Mouse (Mus musculus) cerebral cortex, adult 2 months (tissue): ENCODE results near the gene Gadd45gip1.

ENCODE experiments used
- WGBS: fragments of 180-500 bp; shearing (Covaris S2); methylation state at CpG from one replicate; pipeline ENCODE4 v1.1.7; 2018; 5-methylcytosine and 5-hydroxymethylcytosine counted together

The Gadd45gip1 gene

DNA sequence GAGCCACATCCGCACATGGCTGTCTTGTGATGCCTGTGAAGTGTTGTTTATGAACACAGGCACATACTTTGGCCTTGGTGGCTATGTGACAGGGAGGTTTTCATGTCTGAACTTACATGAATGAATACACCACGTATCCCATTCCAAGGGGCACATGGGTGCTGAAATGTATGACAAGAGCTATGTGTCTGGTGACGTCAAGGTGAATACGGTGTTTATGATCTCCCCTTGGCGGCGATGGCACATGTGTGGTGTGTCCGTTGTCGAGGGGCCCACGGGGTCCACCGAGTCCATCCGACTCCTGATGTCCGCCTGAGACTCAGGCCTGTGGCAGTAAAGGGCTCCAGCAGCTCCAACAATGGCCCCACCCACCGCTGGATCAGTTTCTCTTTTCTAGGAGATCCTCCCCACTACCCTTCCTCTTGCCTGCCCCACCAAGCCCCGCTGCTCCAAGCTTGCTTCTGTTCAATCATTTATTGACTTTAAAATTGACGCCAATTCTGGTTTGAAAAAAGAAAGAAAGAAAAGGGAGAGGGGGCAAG is 34.0 kb upstream of the Gadd45gip1 start:
- WGBS: 70% methylated on average over 15 of the region's 15 CpGs

DNA sequence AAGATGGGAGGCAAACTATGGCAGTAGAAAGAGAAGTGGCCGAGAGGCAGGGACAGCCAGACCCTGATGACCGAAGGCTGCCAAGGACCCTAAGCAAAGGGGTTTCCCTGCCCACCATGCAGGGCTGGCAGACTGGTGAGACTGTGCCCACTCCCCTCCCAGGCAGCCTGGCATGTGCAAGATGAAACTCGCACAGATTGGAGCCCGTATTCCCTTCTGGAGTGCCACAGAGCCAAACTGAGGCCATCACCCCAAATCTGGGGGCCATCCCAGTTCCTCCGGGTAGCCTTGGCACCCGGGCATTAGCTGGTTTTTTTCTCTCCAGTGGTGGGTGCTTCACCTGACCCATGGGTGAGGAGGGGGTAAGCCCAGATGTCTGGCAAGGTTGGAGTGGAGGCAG is 33.4 kb upstream of the Gadd45gip1 start:
- 40% methylated on average over 6 of the region's 6 CpGs for WGBS

- 41% methylated on average over 10 of the region's 10 CpGs for WGBS
Observed at GRCm38 (mm10) chr8:84798446-84799135, 32.7 kb upstream of the Gadd45gip1 start.

DNA sequence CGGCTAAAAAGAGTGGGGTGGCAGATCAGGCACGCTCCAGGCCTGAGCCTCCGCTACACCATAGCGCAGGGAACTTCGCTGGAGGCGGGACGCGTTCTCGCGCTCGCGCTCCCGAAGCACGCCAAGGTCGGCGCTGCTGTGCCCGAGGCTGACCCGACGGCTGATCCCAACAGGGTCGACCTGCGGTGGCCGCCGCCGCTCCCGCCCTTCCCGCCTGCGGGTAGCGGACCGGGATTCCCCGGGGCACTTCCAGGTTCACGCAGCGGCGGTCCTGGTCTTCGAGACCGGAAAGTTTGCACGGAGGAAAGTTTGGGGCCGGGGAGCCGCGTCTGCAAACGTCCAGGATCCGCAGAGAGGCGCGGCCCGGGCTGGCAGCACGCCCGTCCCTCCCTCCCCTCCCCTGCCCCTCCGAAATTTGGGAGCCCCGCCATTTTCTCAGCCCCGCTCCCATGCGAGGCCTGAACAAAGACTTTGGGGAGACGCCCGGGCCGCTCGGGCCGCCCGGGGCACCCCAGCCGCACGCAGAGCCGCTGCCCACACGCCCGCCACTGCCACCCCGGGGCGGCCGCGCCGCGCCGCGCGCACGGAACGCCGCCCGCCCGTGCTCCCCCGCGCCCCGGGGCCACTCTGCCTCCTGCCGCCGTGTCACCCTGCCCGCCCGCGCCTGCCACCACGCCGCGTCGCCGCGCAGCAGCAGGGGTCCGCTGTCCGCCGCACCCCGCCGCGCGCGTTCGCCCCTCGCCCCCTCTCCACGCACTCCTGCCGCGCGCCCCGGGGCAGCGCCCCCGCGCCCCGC is 32.0 kb upstream of the Gadd45gip1 start:
- WGBS: 1% methylated on average over 98 of the region's 108 CpGs

DNA sequence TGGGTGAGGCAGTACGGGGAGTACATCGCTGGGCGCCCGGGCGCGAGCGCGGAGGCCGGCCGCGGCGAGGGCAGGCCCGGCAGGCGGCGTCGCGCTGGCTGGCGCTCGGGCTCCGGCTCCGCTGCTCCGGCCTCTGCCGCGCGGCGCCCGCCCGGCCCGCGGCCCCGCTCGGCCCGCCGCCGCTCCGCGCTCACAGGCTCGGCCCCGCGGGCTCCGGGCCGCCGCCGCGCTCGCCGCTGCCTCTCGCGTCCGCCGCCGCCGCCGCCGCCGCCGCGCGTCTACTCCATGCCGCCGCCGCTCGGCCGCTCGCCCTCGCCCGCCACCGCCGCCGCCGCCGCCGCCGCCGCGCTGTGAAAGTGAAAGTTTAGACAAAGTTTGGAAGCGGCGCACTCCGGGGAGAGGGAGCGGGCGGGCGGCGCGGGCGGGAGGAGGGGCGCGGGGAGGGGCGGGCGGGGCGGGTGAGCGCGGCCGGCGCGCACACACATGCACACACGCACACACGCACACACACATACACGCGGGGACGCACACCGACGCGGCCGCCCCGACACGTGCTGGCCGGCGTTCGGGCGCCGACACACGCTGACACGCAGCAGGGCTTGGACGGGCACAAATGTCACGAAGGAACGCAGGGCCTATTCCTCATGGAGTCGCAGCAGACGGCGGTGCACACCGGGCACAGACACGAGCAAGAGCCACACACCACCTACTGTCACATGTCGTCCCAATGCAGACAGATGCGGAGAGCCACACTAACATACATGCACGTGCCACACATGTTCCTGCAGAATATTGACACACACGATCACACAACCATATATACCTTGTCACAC is 31.1 kb upstream of the Gadd45gip1 start, which contains the start of gene Nfix:
TSS of gene Nfix (minus strand) at position 346 of the 833 bp plus-strand sequence.
- WGBS: 10% methylated on average over 109 of the region's 125 CpGs

DNA sequence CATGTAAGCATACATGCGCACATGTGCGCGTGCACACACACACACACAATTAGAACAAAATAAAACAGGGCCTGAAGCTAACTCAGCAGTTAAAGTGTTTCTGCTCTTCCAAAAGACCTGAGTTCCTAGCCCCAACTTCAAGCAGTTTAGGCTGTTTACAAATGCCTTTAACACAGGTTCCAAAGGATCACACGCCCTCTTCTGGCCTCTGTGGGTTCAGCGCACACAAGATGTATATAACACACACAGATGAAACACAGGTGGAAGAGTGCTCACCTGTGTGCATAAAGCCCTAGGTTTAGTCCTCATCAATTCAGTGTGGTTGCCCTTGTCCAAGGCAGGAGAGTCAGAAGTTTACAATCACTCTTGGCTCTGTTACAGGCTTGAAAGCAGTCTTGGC is 25.3 kb upstream of the Gadd45gip1 start:
- 98% methylated on average over 5 of the region's 5 CpGs for WGBS

- 65% methylated on average over 12 of the region's 12 CpGs for WGBS
Observed at GRCm38 (mm10) chr8:84809109-84809940, 22.0 kb upstream of the Gadd45gip1 start.

DNA sequence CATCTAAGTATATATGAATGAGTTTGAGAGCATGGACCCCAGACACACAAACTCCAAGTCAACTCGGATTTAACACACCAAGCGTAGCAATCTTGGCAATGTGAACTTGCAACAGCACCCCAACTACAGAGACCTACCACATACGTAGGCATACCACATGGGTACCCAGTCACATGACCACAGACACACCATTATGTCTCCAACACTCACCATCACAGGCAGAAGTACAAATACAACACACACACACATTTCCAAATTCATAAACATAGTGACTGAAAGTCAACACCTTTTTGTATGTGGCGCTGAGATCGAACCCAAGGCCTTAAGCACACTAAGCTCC is 21.4 kb upstream of the Gadd45gip1 start:
- 69% methylated on average over 5 of the region's 5 CpGs for WGBS

- under 1% methylated on average over 32 of the region's 32 CpGs for WGBS
Observed at GRCm38 (mm10) chr8:84810896-84811295, 20.4 kb upstream of the Gadd45gip1 start.

DNA sequence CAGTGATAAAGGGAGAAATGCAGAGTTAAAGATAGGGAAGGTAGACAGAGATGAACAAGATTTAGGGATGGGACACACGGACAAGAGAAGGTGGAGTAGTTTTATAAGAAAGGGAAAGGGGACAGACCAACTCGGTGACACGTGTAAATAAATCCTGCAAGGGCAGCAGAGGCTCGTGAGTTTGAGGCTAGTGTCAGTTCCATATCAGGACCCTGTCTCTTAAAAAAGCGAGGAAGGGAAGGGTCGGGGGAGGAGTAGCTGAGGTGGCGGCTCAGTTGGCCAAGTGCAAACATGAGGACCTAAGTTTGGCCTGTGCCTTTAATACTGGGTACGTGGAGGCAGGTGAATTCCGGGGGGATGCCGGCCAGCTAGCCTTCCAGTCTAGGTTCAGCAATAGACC is 20.0 kb upstream of the Gadd45gip1 start:
- 28% methylated on average over 10 of the region's 10 CpGs for WGBS

- WGBS: under 1% methylated on average over 5 of the region's 5 CpGs
Observed at GRCm38 (mm10) chr8:84813059-84813458, 18.3 kb upstream of the Gadd45gip1 start.

GRCm38 (mm10) chr8:84813830-84814229 is 17.5 kb upstream of the Gadd45gip1 start:
- 49% methylated on average over 3 of the region's 3 CpGs for WGBS

DNA sequence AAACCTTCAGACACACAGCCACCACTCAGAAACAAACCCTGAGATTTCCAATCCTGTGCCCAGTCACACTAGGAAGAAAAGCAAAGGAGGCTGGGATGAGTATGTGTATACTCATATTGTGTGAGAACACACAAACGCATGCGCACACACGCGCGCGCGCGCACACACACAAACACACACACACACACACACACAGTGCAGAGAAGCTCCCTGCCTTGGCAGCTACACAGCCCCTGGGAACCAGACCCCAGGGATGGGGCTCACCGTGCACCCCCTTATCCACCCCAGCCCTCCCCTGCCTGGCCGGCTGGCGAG is 17.1 kb upstream of the Gadd45gip1 start:
- WGBS: 57% methylated on average over 11 of the region's 11 CpGs

DNA sequence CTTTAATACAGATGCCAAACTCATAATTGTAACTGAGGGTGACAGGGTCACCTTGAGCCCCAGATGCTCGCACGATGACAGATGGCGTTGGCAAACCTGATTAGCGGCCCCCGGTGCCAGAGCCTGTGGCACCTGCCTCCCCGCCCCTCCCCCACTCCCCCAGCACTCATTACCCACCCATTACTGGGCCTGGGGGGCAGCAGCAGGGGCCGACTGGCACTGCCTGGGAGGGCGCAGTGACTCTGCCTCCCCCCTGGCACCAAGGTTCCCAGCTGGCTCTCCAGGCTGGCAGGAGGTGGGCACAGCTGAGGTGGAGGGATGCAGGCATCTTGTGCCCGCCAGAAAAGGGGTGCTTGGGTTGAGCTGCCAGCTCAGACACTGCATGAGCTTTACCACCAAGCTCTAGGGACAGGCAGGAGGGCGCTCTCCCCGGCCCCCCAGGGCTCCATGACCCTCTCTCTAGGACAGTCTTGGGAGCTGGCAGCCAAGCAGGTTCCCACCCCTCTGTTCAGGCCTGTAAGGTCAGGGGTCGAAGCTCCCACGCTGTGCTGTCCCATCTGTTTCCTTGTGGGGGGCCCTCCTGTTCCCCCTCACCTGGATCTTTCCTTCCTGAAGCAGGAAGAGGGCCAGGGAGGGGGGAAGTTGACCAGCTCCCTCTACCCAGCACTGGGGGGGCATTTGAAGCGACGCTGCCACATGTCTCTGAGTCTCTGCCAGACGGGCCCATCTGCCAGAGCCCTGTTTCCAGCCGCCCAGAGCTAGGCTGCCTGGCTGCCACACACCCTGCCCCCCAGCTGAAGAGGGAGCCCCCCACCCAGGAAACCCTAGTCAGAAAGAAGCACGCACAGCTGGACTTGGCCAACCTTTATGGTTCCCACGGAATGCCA is 16.5 kb upstream of the Gadd45gip1 start:
- WGBS: 25% methylated on average over 19 of the region's 19 CpGs

GRCm38 (mm10) chr8:84815547-84815946 is 15.8 kb upstream of the Gadd45gip1 start:
- 16% methylated on average over 9 of the region's 9 CpGs for WGBS

- 80% methylated on average over 17 of the region's 17 CpGs for WGBS
Observed at GRCm38 (mm10) chr8:84816117-84816516, 15.2 kb upstream of the Gadd45gip1 start.

- 66% methylated on average over 3 of the region's 3 CpGs for WGBS
Observed at GRCm38 (mm10) chr8:84822723-84823122, 8.6 kb upstream of the Gadd45gip1 start, which contains the start of gene Dand5. Dand5 (minus strand) TSS chr8:84822823.

DNA sequence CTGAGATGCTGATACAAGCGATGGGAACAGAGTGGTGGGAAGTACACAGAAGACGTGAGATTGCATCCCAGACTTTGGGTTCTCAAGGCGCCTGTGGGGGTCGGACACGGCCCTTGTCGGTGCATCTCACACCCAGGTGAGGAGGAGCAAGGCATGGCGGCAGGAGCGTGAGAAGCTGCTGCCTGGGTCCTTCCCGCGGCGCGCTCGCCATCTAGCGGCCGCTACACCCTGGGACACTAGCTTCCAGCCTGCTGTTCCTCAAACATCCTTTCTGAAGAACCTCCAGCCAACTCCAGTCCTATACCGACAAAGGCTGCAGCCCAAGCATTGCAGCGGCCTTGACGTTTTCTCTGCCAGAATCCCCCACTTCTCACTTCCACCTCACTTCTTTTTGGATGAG is 7.7 kb upstream of the Gadd45gip1 start:
- 1% methylated on average over 18 of the region's 18 CpGs for WGBS

GRCm38 (mm10) chr8:84825636-84826035 is 5.7 kb upstream of the Gadd45gip1 start:
- 73% methylated on average over 4 of the region's 4 CpGs for WGBS

DNA sequence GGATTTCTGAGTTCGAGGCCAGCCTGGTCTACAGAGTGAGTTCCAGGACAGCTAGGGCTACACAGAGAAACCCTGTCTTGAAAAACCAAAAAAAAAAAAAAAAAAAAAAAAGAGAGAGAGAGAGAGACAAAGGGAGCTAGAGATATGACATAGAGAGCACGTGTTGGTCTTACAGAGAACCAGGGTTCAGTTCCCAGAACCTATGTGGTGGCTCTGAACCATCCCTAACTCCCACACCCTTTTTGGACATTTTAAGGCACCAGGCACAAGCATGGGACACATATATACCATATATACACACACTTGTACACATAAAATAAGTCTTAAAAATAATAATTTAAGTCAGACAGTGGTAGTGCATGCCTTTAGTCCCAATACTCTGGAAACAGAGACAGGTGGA is 4.8 kb upstream of the Gadd45gip1 start:
- 89% methylated on average over 2 of the region's 2 CpGs for WGBS
